Mouse (Mus musculus) frontal cortex, postnatal 36 days (tissue): ENCODE data around the gene Enpp1.
"Not testable (repeated sequence)": the region's sequence is repeated elsewhere in the genome, so short reads cannot be mapped to it uniquely, and the experiment has no call there.

ENCODE experiments used
- DNase-seq, 2 experiments: peaks; one replicate each; pipeline ENCODE4 v3.0.0; 2022; ENCODE audit warnings: low spot score in 2 of 2

Enpp1 gene

DNA sequence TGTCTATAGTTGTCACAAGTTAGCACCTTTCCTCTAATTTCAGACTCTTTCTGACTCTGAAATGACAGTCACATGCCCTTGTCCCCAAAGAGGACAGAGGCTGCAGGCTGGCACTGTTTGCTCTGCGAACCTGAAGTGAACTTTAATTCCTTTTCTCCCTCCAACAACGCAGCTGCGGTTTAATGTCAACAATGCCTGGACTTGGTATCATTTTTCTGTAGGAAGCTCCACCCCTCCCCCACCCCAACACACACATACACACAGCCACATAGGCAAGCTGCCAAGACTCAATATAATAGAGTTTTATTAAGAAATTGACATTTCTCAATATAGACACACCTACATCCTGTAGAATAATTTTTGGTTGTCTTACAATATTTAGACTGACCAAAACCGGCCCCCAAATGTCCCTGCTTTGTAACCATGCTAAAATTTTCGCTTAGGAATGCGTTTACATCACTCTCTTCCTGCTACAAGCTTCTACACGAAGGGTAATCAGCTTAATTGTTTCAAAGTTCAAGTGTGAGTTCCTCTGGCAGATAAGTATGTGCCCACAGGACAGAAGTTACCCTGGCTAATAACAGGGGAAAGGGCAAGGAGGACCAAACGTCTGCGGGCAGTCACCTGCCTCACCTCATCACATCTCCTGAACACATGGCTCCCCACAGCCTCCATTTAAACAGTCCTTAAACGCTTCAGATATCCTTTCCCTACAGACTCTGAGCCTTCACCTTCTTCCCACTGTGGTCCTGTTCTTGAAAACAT is 73.5 kb downstream of the Enpp1 start:
- no peak for DNase-seq

DNA sequence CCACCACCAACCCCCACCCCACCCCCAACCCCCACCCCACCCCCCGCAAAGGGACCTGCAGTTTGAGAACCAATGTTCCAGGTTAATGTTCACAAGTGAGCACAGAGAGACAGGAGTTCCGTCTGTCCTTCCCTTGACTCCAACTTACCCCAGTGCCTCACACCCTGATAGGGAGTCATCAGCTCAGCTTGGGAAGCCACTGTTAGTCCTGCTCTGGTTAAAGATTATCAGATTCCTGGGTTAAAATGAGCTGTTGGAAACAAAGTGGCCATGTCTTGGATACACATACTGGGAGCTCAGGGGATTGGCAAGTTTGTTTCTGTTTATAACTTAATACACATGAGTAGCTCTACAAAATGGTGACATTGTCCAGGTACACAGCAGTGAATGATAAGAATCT is 75.0 kb downstream of the Enpp1 start:
- no peak for DNase-seq

DNA sequence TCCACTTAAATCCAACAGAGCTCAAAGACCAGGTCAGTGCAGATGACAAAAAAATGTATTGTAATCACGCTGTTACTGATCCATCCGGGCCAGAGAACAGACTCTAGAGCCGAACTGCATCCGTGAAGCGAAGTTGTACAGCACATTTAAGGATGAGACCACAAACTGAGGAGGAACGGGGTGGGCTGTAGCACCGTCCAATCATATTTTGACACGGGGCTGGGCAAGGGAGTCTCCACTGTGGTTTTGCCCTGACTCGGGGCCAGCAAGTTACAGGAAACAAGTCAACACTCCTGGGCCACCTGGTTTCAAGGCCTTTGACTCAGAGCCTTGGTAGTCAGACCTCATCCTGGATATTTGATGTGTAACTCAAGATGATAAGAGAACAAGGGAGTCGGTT is 76.1 kb downstream of the Enpp1 start:
- DNase-seq: no peak

DNA sequence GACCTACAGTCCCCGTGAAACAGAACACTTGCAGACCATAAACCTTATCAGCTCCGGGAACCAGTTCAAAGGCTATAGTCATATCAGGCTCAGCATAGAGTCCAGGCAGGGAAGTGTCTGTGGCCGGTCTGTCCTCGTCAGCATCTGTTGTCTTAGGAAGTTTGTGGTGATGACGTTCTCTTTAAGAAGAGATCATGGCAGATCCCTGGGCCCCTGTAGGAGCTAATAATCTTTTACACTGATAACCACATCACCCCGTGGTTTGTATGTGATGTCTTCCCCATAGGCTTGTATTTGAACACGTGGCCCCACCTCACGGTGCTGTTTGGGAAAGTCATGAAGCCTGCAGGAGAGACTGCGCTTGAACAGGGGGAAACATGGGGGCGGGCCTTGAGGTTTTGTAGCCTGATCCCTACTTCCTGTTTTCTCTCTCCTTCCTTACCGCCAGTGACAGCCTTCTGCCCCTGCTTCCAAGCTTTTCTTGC is 76.6 kb downstream of the Enpp1 start:
- DNase-seq: no peak

DNA sequence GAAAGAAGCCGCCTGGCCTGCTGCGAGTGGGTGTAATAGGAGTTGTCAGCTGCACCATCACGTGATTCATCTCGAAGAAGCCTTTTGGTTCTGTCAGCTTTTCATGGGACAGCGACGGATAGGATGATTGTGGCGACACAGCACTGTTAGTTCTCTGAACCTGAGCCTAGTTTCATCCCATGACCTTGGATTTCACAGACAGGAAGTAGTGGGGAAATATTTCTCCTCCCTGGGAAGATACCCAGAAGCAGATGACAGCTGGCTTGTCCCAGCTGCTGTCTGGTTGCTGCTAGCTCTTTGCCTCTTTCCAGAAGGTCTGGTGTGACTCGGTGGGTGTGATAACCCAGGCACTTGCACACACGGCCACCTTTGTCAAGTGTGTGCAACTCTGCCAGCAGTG is 77.7 kb downstream of the Enpp1 start:
- no peak for DNase-seq

DNA sequence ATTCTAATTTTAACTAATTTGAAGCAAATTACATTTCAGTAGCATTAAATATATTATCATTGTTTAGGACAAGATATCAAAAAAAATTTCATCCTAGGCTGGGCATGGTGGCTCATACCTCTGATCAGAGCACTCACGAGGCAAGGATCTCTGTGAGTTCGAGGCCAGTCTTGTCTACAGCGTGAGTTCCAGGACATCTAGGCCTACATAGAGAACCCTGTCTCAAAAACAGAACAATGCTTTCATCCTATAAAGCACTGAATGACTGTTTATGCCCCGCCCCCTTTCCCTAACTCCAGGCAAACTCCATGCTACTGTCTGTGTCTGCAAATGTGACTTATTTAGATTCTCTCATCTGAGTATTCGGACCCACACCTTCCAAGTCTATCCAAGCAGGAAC is 80.8 kb downstream of the Enpp1 start:
- no peak for DNase-seq

DNA sequence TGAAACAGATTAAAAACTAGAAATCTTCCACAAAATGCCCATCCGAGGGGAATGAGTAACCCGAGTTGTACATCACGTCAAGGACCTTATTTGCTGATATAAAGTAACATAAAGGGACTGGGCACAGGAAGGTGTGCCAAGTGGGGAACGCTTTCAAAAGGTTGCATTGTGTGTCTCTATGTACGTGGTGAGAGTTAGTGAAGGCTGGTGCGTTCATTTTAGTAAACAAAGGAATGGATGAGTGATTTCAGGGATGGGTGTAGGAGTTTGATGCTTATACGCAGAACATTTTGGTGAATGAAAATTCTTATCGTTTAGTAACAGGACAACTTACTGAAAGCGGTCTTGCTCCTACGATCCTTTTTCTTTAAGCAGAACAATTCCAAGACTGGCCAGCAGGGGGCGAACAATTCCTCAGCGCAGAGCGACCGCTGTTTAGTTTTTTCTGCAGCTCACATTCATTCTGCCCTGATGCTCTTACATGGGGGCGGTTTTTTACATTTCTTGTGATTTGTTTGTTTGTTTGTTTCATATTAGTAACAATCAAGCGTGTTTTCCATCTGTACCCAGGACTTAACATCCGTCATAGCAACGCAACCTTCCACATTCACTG is 81.4 kb downstream of the Enpp1 start:
- peak; percentile 78 to 81 for DNase-seq

DNA sequence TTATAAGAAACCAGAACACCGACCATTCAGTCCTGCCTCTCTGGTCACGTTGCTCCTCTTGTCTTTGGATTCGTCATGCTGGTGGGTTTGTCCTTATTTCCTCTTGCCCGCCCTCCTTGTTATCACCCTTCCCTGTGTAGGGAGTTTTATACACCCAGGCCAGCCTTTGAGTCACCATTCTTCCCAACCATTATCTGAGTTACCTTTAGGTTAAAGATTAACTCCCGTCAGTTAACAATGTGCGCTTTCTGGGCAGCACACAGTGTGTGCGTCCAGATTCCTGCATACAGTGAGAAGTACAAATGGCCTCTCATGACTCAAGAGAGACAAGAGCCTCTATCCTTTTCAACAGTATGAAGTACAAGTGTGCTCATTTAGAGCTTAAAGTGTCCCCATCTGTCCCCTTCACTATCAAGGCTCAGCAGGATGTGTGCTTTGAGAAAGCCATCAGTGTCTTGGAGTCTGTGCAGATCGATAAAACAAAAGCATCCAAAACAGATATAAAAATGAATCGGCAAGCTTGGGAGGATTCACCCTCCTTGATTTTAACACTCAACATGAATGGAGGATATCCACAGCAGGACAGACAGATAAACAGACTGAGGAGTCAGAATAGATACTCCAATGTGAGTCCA is 82.8 kb downstream of the Enpp1 start:
- DNase-seq: no peak

DNA sequence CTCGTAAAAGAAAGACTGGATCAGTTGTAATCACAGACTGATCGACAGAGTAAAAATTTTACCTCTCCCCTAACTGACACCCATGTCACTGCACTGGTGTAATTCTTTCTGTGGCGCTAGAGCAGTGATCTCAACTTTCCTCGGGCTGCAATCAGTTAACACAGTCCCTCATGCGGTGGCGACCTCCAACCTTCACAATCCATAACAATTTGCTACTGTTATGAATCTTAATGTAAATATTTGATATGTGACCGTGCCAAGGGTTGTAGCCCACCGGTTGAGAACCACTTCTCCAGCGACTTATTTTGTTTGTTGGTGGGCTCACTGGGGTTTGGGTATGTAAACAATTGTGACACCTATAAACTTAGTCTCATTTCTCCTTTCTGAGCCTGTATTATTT is 83.5 kb downstream of the Enpp1 start:
- DNase-seq: no peak

DNA sequence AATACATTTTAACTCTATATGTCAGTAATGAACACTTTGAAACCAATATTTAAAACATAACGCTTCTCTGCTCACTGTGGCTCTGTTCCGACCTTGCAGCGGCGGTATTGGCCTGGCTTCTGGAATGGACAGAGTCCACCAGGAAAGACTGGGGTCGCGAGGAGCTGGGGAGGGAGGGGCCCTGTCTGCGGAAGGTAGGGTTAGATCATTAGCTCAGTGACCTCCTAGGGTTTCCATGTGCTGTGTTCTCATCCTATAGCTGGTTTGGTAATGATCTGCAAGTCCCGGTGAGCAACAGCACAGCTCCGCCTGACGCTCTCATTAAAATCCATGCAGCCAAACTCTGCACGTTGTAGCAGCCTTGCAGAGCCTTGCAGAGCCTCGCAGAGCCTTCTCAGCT is 84.7 kb downstream of the Enpp1 start:
- DNase-seq: no peak

DNA sequence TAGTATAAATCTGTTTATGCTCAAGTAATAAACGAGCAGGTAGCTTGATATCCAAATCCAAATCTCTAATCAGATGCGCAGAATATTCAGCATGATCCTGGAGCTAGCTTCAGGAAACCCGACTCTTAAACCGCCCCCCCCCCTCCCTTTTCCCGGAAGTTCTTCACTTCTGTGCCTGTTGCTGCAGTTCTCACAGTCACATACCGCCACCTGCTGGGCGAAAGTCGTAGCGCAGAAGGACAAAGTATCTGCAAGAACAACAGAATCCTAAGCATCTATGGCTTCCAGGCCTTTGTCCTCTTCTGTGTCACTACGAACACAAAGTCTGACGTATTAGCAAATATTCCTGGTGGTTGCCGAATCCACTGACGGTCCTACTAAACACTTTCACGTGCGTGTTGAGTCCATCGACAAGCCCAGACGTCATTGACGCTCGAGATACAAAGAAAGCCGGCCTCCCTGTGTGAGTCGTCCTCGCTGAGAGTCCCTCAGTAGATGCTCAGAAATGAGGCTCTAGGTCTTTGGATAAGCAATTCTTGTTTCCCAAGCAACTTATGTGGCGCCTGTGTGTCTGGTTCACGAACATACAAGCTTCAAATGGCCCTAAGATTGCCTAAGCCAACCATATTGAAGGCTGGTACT is 86.8 kb downstream of the Enpp1 start:
- peak; percentile 85 to 90 for DNase-seq

DNA sequence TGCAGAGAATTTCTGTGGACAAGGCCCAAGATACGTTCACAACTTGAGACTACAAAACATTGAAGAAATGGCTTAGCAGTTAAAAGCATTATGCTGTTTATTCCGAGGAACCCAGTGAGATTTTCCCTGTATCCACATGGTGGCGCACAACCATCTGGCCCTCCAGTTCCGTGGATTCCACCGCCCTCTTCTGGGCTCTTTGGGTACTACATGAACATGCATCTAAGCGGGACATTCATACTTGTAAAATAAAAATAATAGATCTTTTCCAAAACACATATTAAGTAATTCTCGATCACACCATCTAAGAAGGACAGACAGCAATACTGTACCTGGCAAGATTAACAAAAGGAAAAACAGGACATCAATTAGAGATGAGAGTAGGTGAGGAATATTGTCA is 89.4 kb downstream of the Enpp1 start:
- DNase-seq: peak; percentile 41 to 57

DNA sequence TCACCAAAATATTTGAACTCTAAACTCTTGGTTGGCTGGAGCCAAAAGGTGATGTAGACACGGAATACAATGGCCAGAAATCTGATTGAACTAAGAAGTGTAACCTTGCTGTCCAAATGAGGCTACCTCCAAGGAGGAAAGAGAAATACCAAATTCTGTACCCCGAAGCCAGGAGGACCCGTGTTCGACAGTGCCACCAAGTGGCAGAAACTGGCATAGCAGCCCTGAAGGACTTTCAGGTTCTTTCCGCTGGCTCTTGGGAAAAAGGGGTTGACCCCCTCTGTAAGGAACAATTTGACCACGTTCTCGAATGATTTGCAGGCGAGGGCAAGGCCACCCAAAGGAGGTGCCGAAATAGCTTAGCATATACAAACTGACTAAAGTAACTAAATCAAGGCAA is 90.4 kb downstream of the Enpp1 start:
- peak; percentile 43 to 56 for DNase-seq

DNA sequence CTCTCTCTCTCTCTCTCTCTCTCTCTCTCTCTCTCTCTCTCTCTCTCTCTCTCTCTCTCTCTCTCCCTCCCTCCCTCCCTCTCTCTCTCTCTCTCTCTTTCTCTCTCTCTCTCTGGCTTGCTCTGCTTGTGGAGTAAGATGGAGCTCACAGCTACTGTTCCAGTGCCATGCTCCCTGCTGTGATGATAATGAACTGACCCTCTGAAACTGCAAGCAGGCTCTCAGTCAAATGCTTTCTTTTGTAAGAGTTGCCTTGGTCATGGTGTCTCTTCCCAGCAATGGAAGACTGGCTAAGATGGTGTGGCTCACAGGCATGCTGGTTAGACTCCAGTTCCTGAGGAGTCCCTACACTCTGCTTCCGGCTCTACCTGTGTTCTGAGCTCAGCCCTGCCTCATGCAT is 95.4 kb downstream of the Enpp1 start:
- not testable (repeated sequence) for DNase-seq

DNA sequence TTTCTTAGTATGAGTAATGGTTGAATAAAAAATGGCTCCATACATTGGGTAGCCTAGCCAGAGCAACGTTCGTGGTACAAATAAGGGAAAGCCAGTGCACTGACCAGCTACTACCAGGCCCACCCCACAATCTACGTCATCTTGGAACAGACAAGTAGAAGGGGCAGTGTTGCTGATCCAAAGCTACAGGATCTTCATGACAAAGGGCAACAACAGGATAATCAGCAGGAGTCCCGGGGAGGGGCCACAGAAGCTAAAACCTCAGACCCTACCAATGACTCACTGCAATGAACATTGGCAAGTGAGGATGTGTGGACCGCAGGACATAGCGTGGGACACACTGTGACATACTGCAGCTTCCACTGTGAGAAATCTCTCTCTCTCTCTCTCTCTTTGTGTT is 96.2 kb downstream of the Enpp1 start:
- no peak for DNase-seq

DNA sequence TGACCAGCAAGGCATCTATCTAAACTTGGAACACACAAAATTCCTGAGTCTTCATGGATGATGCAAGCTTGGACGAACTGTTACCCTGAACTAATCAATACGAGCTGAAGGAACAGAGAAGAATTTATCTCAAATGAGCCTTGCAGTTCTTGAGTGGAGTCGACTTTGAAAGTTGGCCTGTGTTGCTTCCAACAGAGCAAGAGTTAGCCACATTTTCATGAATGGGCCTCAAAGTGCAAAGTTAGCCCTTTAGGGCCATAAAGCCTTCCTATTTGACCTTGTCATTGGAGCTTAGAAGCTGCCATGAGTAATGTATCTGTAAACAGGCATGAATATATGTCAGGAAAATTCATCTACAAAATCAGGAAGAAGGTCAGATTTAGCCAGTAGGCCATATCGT is 97.2 kb downstream of the Enpp1 start:
- DNase-seq: no peak

DNA sequence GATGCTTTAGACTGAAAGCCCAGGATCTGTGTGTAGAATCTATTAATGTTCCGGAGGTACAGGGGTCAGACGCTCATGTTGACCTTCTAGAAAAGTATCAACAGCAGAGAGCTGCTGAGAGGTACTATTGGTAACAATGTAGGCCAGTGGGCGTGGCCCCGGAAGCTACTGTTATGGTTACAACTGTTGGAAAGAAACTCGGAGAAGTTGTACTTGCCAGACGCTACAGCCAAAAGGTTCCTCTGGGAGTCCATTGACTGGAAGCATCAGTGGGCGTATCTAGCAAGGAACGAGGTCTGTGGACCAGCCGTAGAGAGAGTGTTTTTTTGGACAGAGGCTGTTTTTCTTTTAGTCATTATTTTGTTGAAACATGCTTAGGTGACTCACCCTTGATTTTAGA is 102.2 kb downstream of the Enpp1 start:
- DNase-seq: no peak

DNA sequence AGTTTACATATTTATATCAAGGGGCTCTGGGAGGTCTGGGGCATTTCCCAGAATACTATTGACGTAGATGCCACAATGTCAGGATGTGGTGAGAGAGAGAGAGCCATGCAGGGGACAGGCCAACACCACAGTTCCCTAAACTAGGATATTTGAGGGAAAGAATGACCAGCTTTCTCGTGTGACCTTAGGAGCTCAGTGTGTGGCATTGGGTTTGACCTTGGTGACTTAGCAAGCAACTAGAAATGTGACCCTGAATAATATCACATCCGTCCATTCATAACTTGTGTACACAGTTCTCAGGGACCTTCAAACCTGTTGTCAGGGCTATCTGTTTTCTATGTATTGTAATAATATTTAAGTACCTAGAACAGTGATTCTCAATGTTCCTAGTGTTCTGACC is 102.8 kb downstream of the Enpp1 start:
- DNase-seq: no peak

DNA sequence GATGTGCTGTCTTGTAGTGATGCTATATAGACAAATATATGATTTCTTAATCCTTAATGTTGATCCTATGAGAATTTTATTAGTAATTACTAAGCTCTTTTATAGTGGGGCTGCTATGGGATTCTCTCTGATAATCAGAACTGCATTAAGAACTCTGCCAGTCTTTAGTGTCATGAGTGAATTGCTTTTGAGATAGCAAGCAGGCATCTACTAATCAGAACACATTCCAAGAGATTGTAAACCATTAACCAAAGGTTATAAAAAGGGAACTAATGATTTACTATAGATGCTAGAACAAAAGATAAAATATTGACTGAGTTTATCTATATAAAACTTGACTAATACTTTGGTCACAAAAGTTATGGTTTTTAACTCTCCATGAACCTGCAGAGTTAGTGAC is 108.2 kb downstream of the Enpp1 start:
- DNase-seq: no peak

DNA sequence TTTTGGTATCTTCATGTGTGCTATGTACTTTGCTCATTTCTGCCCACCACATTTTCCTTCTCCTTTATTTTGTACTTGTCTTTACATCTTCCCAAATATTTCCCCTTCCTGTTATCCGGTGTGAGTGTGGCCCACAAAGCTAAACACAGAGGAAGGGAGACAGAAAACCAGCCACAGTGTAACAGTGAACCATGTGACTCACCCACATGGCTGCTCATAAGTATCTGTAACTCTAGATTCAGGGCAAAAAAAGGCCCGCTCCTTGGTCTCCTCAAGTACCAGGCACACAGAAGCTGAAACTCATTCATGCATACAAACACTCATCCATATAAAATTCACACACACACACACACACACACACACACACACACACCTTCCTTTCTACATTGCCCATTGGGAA is 108.9 kb downstream of the Enpp1 start:
- DNase-seq: no peak

DNA sequence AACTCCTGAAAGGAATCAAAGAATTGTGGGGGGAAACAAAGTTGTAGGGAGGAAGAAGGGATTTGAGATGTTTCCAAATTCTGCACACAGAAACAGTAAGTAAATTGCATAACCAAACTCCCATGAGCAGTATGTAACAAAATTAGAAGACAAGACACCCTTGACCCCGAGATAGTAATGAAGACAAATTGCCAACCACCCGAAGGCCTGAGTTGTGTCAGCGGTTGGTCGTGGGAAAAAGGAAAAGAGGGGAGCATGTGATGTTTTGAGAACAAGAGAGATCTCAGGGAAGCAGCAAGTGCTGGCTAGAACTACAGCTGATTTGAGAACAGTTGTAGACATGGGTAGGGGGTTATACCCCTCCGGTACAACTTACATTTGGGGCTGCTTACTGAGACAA is 112.2 kb downstream of the Enpp1 start:
- DNase-seq: no peak

DNA sequence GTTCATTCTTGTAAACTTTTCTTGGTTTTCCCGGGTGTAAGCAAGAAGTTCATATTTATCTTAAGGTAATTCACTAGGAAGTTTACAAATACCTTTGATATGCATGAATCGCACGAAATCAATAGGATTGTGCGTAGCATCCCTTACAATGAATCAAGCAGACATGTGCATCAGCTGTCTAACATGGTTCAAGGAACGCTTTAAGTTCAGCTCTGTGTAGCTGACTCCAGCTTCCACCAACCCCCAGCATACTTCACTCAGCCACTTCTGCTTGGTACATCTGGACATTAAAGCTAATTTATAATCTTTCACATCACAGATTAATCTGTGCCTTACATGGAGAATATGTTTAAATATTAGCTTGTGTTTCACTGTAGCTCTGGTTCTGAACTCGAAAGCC is 113.3 kb downstream of the Enpp1 start:
- DNase-seq: no peak

DNA sequence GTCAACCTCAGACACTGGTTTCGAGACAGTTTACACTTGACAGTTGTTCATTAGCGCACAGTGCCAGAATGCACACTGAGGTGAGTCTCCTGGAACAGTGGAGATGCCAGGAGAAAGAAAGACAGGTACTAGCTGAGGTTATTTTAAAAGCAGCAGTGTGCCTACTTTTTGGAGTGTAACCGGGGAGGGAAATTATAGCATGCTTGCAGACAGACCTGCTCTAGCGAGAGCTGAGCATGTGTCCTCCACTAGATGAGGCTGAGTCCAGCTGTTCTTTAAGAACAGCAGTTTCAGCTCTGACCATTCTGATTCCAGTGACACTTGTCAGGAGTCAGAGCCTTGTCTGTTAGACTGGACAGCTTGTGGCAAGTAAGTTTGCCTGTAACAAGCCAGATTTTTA is 114.2 kb downstream of the Enpp1 start:
- DNase-seq: no peak
